Mouse (Mus musculus) embryonic fibroblast, embryonic 13.5 days (primary cell): ENCODE measurements around the gene Stoml3.

ENCODE experiments used
- CTCF ChIP-seq: IDR thresholded peaks from 2 replicates; pipeline ENCODE4 v1.5.1; 2011; ENCODE audit warnings: mild to moderate bottlenecking, control low read depth, low read length, moderate library complexity, borderline replicate concordance; ENCODE audit not compliant: insufficient read depth
- POLR2A ChIP-seq: IDR thresholded peaks from 2 replicates; pipeline ENCODE4 v1.6.1; 2011; ENCODE audit warnings: low read depth, mild to moderate bottlenecking, control low read depth, low read length, moderate library complexity

DNA sequence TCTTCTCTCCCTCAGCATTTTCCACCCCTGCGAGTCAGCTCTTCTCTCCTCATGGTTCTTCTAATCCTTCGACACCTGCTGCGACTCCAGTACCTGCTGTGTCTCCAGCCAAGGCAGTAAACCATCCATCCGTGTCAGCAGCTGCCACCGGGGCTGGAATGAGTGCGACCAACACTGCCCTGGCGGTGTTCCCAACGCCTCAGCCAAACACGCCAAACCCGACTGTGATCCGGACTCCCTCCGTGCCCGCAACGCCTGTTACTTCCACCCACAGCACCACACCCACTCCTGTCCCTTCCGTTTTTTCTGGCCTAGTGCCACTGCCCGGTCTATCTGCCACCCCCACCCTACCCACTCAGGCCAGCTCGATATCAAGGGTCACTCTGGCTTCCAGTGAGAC is 11.0 kb upstream of the Stoml3 start:
- TF ChIP-seq POLR2A (no peak), CTCF (no peak)
